8 mouse cellular contexts compared by ENCODE assay signal in the genomic region with DNA sequence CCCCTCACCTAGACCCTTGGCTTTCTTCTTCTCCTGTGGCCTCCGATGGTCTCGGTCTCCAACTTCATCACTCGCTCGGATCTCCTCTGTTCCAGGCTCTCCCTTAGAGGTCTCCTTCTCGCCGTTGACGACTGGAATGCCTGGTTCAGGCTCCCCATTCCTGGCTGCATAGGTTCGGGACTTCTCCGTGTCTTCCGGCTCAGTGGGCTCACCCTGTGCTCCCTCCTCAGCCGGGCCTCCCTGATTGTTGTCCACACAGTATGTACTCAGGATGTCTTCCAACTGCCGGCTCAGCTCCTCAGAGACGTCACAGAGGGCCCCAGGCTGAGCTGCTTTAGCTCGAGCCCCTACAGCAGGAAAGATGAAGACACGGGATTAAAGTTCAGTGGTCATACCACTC. TPM values are rescaled to one million over a fixed set of nuclear protein-coding genes. Genes with fewer than 3 reads are reported as not detected.
DNase-seq lines count a peak whose midpoint lies in the region; ATAC-seq lines count a peak whose summit lies in the region.
"Had no signal": no experiment of that assay in that cellular context is flagged by ENCODE, and none has a peak within 500 bp of the region (broad histone marks: within the 10 kb centered on the region; RNA-seq: fewer than 3 reads in every experiment).

No protein-coding gene starts in this region.

- peak overlapping the region; percentile 84 for H3K9ac ChIP-seq in lung, embryonic 16.5 days (ENCODE audit: low read length)
- peak overlapping the region; percentile 78 for H3K9ac ChIP-seq in forebrain, embryonic 12.5 days
- H3K9ac ChIP-seq in stomach, embryonic 14.5 days (replicated peaks; ENCODE audit: low read depth, low read length) = no peak overlapping the region

- H3K9me3 ChIP-seq in lung, embryonic 16.5 days (ENCODE audit: control insufficient read depth, low read length) = no peaks in the 10 kb centered on the region
- H3K9me3 ChIP-seq in forebrain, embryonic 12.5 days = no peaks in the 10 kb centered on the region
- H3K9me3 ChIP-seq in limb, embryonic 10.5 days (replicated peaks) = no peaks in the 10 kb centered on the region
- no peaks in the 10 kb centered on the region for H3K9me3 ChIP-seq in stomach, embryonic 14.5 days (ENCODE audit: control insufficient read depth, low read depth, low read length)

- H3K36me3 ChIP-seq in lung, embryonic 16.5 days (ENCODE audit: control insufficient read depth, insufficient read depth, low read length) = peaks cover 27% of the 10 kb centered on the region
- peaks cover 53% of the 10 kb centered on the region for H3K36me3 ChIP-seq in forebrain, embryonic 12.5 days (replicated peaks)
- peaks cover 69% of the 10 kb centered on the region for H3K36me3 ChIP-seq in limb, embryonic 10.5 days
- H3K36me3 ChIP-seq in stomach, embryonic 14.5 days (ENCODE audit: control insufficient read depth, insufficient read depth, low read length) = peaks cover 40% of the 10 kb centered on the region

- H3K4me2 ChIP-seq in lung, embryonic 16.5 days (ENCODE audit: low read depth, low read length) = peak overlapping the region; percentile 77
- H3K4me2 ChIP-seq in forebrain, embryonic 12.5 days = peak overlapping the region; percentile 74
- H3K4me2 ChIP-seq in stomach, embryonic 14.5 days (replicated peaks; ENCODE audit: low read depth, low read length) = peak overlapping the region; percentile 78

- H3K27ac ChIP-seq in lung, embryonic 16.5 days (ENCODE audit: low read length) = no peak overlapping the region
- no peak overlapping the region for H3K27ac ChIP-seq in forebrain, embryonic 12.5 days
- H3K27ac ChIP-seq in limb, embryonic 10.5 days = no peak overlapping the region
- H3K27ac ChIP-seq in stomach, embryonic 14.5 days (ENCODE audit: low read length) = no peak overlapping the region

- H3K27me3 ChIP-seq in lung, embryonic 16.5 days (ENCODE audit: control insufficient read depth, insufficient read depth, low read depth, low read length) = no peaks in the 10 kb centered on the region
- H3K27me3 ChIP-seq in forebrain, embryonic 12.5 days = no peaks in the 10 kb centered on the region
- H3K27me3 ChIP-seq in limb, embryonic 10.5 days (ENCODE audit: low read depth, poor library complexity, severe bottlenecking) = no peaks in the 10 kb centered on the region
- no peaks in the 10 kb centered on the region for H3K27me3 ChIP-seq in stomach, embryonic 14.5 days (ENCODE audit: control insufficient read depth, insufficient read depth, low read length)

- H3K4me3 ChIP-seq in lung, embryonic 16.5 days (ENCODE audit: low read length) = peak overlapping the region; percentile 72
- peak overlapping the region; percentile 56 for H3K4me3 ChIP-seq in forebrain, embryonic 12.5 days (replicated peaks)
- H3K4me3 ChIP-seq in limb, embryonic 10.5 days = peak overlapping the region; percentile 78
- peak overlapping the region; percentile 48; the same call in 1 of the 2 replicates for H3K4me3 ChIP-seq in stomach, embryonic 14.5 days (ENCODE audit: low read depth, low read length)

- WGBS in lung, embryonic 16.5 days = 81% methylated on average over 15 of the region's 15 CpGs
- WGBS in forebrain, embryonic 12.5 days = 85% methylated on average over 15 of the region's 15 CpGs
- 93% methylated on average over 15 of the region's 15 CpGs for WGBS in limb, embryonic 10.5 days
- 87% methylated on average over 15 of the region's 15 CpGs for WGBS in stomach, embryonic 14.5 days

- ATAC-seq in lung, embryonic 16.5 days (ENCODE audit: low read depth) = no peak
- no peak for ATAC-seq in forebrain, embryonic 12.5 days (ENCODE audit: low FRiP score)
- no peak for ATAC-seq in stomach, embryonic 14.5 days (ENCODE audit: insufficient number of reproducible peaks, insufficient read depth, low FRiP score, low read depth)
- ATAC-seq in erythroid progenitor cell, adult 5-6 weeks (replicated peaks; ENCODE audit: low FRiP score, poor library complexity, severe bottlenecking) = no peak

- DNase-seq in lung, adult 18-20 months = no peak
- no peak for DNase-seq in limb, embryonic 10.5 days (ENCODE audit: low spot score)
- no peak for DNase-seq in right cerebral cortex, postnatal 10 days (ENCODE audit: low spot score in 2 of 2)
- DNase-seq: kidney, postnatal 36 days had no signal

- H3K4me1 ChIP-seq in lung, embryonic 16.5 days (replicated peaks; ENCODE audit: control insufficient read depth, insufficient read depth, low read length) = peaks cover 17% of the 10 kb centered on the region
- H3K4me1 ChIP-seq in forebrain, embryonic 12.5 days = peaks cover 28% of the 10 kb centered on the region
- H3K4me1 ChIP-seq in limb, embryonic 10.5 days = peaks cover 27% of the 10 kb centered on the region
- H3K4me1 ChIP-seq in stomach, embryonic 14.5 days (ENCODE audit: control insufficient read depth, insufficient read depth, low read length) = peaks cover 8% of the 10 kb centered on the region; the same call in 1 of the 2 replicates

RNA-seq across cellular contexts. Expression of gene Txlna, which starts 1.6 kb away (rescaled TPM):
- 80.4 and 82.6 TPM in 2 replicates for polyA plus RNA-seq in lung, embryonic 16.5 days (2015; fragmentation: Nextera tagmentation; extraction: Ambion mirVana)
- 97.1 and 111 TPM in 2 replicates for polyA plus RNA-seq in forebrain, embryonic 12.5 days (2016; fragmentation: Nextera tagmentation; extraction: Ambion mirVana)
- 109 and 122 TPM in 2 replicates for polyA plus RNA-seq in limb, embryonic 10.5 days (2016; fragmentation: Nextera tagmentation; extraction: Ambion mirVana)
- 91.9 and 94.4 TPM in 2 replicates for polyA plus RNA-seq in stomach, embryonic 14.5 days (2014; fragmentation: Nextera tagmentation; extraction: Ambion mirVana)
- 8.4 and 9.7 TPM in 2 replicates for total RNA-seq in erythroid progenitor cell, adult 5-6 weeks (2015; ENCODE audit: low replicate concordance)
- total RNA-seq in erythroid progenitor cell, adult 5-6 weeks (2017; ENCODE audit: low replicate concordance) = 20.7 and 35.0 TPM in 2 replicates

RNA-seq across cellular contexts. Expression of gene Ccdc28b, which starts 15.5 kb away (rescaled TPM):
- 65.8 and 71.1 TPM in 2 replicates for polyA plus RNA-seq in lung, embryonic 16.5 days (2015; fragmentation: Nextera tagmentation; extraction: Ambion mirVana)
- polyA plus RNA-seq in forebrain, embryonic 12.5 days (2016; fragmentation: Nextera tagmentation; extraction: Ambion mirVana) = 75.4 and 79.2 TPM in 2 replicates
- 34.9 and 42.3 TPM in 2 replicates for polyA plus RNA-seq in limb, embryonic 10.5 days (2016; fragmentation: Nextera tagmentation; extraction: Ambion mirVana)
- polyA plus RNA-seq in stomach, embryonic 14.5 days (2014; fragmentation: Nextera tagmentation; extraction: Ambion mirVana) = 52.9 and 56.1 TPM in 2 replicates
- 21.6 and 23.1 TPM in 2 replicates for total RNA-seq in erythroid progenitor cell, adult 5-6 weeks (2015; ENCODE audit: low replicate concordance)
- total RNA-seq in erythroid progenitor cell, adult 5-6 weeks (2017; ENCODE audit: low replicate concordance) = 2.7 and 13.2 TPM in 2 replicates

RNA-seq across cellular contexts. Expression of gene Iqcc, which starts 20.3 kb away (rescaled TPM):
- 29.3 and 29.7 TPM in 2 replicates for polyA plus RNA-seq in lung, embryonic 16.5 days (2015; fragmentation: Nextera tagmentation; extraction: Ambion mirVana)
- polyA plus RNA-seq in forebrain, embryonic 12.5 days (2016; fragmentation: Nextera tagmentation; extraction: Ambion mirVana) = 26.5 and 27.4 TPM in 2 replicates
- polyA plus RNA-seq in limb, embryonic 10.5 days (2016; fragmentation: Nextera tagmentation; extraction: Ambion mirVana) = 30.2 and 34.7 TPM in 2 replicates
- 26.2 and 26.9 TPM in 2 replicates for polyA plus RNA-seq in stomach, embryonic 14.5 days (2014; fragmentation: Nextera tagmentation; extraction: Ambion mirVana)
- 4.3 and 14.3 TPM in 2 replicates for total RNA-seq in erythroid progenitor cell, adult 5-6 weeks (2015; ENCODE audit: low replicate concordance)
- 4.0 and 10.7 TPM in 2 replicates for total RNA-seq in erythroid progenitor cell, adult 5-6 weeks (2017; ENCODE audit: low replicate concordance)

RNA-seq across cellular contexts. Expression of gene Dcdc2b, which starts 25.2 kb away (rescaled TPM):
- polyA plus RNA-seq in lung, embryonic 16.5 days (2015; fragmentation: Nextera tagmentation; extraction: Ambion mirVana) = 3.8 TPM in 2 replicates
- 2.6 and 2.9 TPM in 2 replicates for polyA plus RNA-seq in forebrain, embryonic 12.5 days (2016; fragmentation: Nextera tagmentation; extraction: Ambion mirVana)
- 1.7 and 1.8 TPM in 2 replicates for polyA plus RNA-seq in limb, embryonic 10.5 days (2016; fragmentation: Nextera tagmentation; extraction: Ambion mirVana)
- 2.8 and 3.8 TPM in 2 replicates for polyA plus RNA-seq in stomach, embryonic 14.5 days (2014; fragmentation: Nextera tagmentation; extraction: Ambion mirVana)
- total RNA-seq in erythroid progenitor cell, adult 5-6 weeks (2015; ENCODE audit: low replicate concordance) = 2.9 TPM in 1 of 2 replicates, not detected in the other
- 3.7 TPM in 1 of 2 replicates, not detected in the other for total RNA-seq in erythroid progenitor cell, adult 5-6 weeks (2017; ENCODE audit: low replicate concordance)

RNA-seq across cellular contexts. Expression of gene Kpna6, which starts 33.3 kb away (rescaled TPM):
- 15.8 and 18.2 TPM in 2 replicates for polyA plus RNA-seq in lung, embryonic 16.5 days (2015; fragmentation: Nextera tagmentation; extraction: Ambion mirVana)
- polyA plus RNA-seq in forebrain, embryonic 12.5 days (2016; fragmentation: Nextera tagmentation; extraction: Ambion mirVana) = 13.6 and 14.9 TPM in 2 replicates
- 14.8 TPM in 2 replicates for polyA plus RNA-seq in limb, embryonic 10.5 days (2016; fragmentation: Nextera tagmentation; extraction: Ambion mirVana)
- polyA plus RNA-seq in stomach, embryonic 14.5 days (2014; fragmentation: Nextera tagmentation; extraction: Ambion mirVana) = 12.0 and 14.4 TPM in 2 replicates
- total RNA-seq in erythroid progenitor cell, adult 5-6 weeks (2015; ENCODE audit: low replicate concordance) = 7.5 and 16.2 TPM in 2 replicates
- total RNA-seq in erythroid progenitor cell, adult 5-6 weeks (2017; ENCODE audit: low replicate concordance) = 8.7 and 14.6 TPM in 2 replicates
